ENCODE assay signal across 28 mouse cellular contexts in genomic region chr1:188951091-188951490, GRCm38 (mm10).
"Had no signal": no experiment of that assay in that cellular context is flagged by ENCODE, and none has a peak within 500 bp of the region (broad histone marks: within the 10 kb centered on the region; RNA-seq: fewer than 3 reads in every experiment).

No protein-coding gene starts in this region.

- H3K4me2 ChIP-seq: embryonic facial prominence, embryonic 12.5 days; embryonic facial prominence, embryonic 13.5 days; embryonic facial prominence, embryonic 15.5 days; forebrain, embryonic 12.5 days; forebrain, embryonic 13.5 days; forebrain, embryonic 15.5 days had no signal

- H3K9me3 ChIP-seq: embryonic facial prominence, embryonic 10.5 days; embryonic facial prominence, embryonic 12.5 days; embryonic facial prominence, embryonic 13.5 days; embryonic facial prominence, embryonic 15.5 days; forebrain, embryonic 10.5 days; forebrain, embryonic 12.5 days; forebrain, embryonic 13.5 days; forebrain, embryonic 15.5 days had no signal

- H3K4me3 ChIP-seq: embryonic facial prominence, embryonic 10.5 days; embryonic facial prominence, embryonic 12.5 days; embryonic facial prominence, embryonic 13.5 days; embryonic facial prominence, embryonic 15.5 days; erythroblast, embryonic 14.5 days; forebrain, embryonic 10.5 days; forebrain, embryonic 12.5 days; forebrain, embryonic 13.5 days; forebrain, embryonic 15.5 days; gastrocnemius, adult 2 months had no signal

- H3K4me1 ChIP-seq: embryonic facial prominence, embryonic 10.5 days; embryonic facial prominence, embryonic 12.5 days; forebrain, embryonic 12.5 days had no signal

- ATAC-seq: forebrain, embryonic 13.5 days; forebrain, embryonic 14.5 days; forebrain, embryonic 15.5 days; forebrain, embryonic 16.5 days; forebrain, postnatal 0 days had no signal

- H3K9ac ChIP-seq: embryonic facial prominence, embryonic 12.5 days; embryonic facial prominence, embryonic 13.5 days; embryonic facial prominence, embryonic 15.5 days; forebrain, embryonic 12.5 days; forebrain, embryonic 13.5 days; forebrain, embryonic 15.5 days; forebrain, postnatal 0 days had no signal

- H3K36me3 ChIP-seq: embryonic facial prominence, embryonic 10.5 days; embryonic facial prominence, embryonic 12.5 days; embryonic facial prominence, embryonic 13.5 days; embryonic facial prominence, embryonic 15.5 days; forebrain, embryonic 10.5 days; forebrain, embryonic 12.5 days; forebrain, embryonic 15.5 days had no signal

- H3K27ac ChIP-seq: embryonic facial prominence, embryonic 10.5 days; embryonic facial prominence, embryonic 12.5 days; embryonic facial prominence, embryonic 13.5 days; embryonic facial prominence, embryonic 15.5 days; forebrain, embryonic 10.5 days; forebrain, embryonic 12.5 days; forebrain, embryonic 13.5 days; forebrain, embryonic 15.5 days; gastrocnemius, adult 2 months had no signal

- H3K27me3 ChIP-seq: embryonic facial prominence, embryonic 12.5 days; embryonic facial prominence, embryonic 13.5 days; embryonic facial prominence, embryonic 15.5 days; forebrain, embryonic 12.5 days; forebrain, embryonic 13.5 days; forebrain, embryonic 15.5 days had no signal

- DNase-seq: cerebellum, adult 18-20 months; cerebellum, adult 2 months; cerebellum, adult 8-10 months; cerebellum, adult 9-10 months; cerebellum, adult 9-11 months; cerebellum, postnatal 10 days; cerebellum, postnatal 14 days; cerebellum, postnatal 25 days; cerebellum, postnatal 36 days; embryo, embryonic 11 days; forebrain, postnatal 0 days; gastrocnemius, adult 2 months; gastrocnemius, postnatal 10 days; gastrocnemius, postnatal 14 days; gastrocnemius, postnatal 25 days; gastrocnemius, postnatal 36 days; heart, adult 11 months had no signal
